Mouse (Mus musculus): ENCODE measurements around the gene Cldn14. TPM values are rescaled to one million over a fixed set of nuclear protein-coding genes. Genes with fewer than 3 reads are reported as not detected.

Cldn14 gene
- polyA plus RNA-seq, 1 experiment from 2014 or later, result 0.61 TPM

DNA sequence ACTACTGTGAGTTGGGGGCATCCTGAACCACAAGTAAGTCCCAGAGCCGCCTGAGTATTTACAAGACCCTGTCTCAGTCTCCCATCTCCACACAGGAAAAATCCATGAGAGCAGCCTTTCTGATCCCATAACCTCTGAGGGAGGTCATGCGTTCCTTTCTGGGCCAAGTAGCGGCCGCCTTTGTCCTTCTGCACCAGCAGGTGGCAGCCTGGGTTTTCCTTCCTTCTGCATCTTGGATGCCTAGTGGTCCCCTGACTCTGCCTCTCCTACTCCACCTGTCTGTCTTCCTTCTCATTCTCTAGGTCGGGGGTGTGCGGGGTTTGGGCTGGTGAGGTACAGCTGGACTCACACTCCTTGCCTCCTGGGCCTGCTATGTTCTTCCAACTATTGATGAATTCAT lies 105.6 kb downstream of the Cldn14 start:
- Histone ChIP-seq H3K27me3 (replicated peaks; ENCODE audit: control insufficient read depth, insufficient read depth, low read length) (no peaks in the 10 kb centered on the region), H3K9ac (ENCODE audit: low read depth, low read length) (no peak overlapping the region), H3K27ac (ENCODE audit: low read length) (no peak overlapping the region), H3K4me3 (ENCODE audit: low read length) (no peak overlapping the region), H3K4me2 (ENCODE audit: low read depth, low read length) (no peak overlapping the region), H3K9me3 (ENCODE audit: control insufficient read depth, low read length) (no peaks in the 10 kb centered on the region), H3K4me1 (ENCODE audit: control insufficient read depth, insufficient read depth, low read length) (peaks cover 3% of the 10 kb centered on the region; the same call in 1 of the 2 replicates), H3K36me3 (ENCODE audit: control insufficient read depth, insufficient read depth, low read length) (peaks cover 6% of the 10 kb centered on the region; the same call in 1 of the 2 replicates)
- WGBS, result 75% methylated on average over 6 of the region's 6 CpGs
- ATAC-seq, result no peak

DNA sequence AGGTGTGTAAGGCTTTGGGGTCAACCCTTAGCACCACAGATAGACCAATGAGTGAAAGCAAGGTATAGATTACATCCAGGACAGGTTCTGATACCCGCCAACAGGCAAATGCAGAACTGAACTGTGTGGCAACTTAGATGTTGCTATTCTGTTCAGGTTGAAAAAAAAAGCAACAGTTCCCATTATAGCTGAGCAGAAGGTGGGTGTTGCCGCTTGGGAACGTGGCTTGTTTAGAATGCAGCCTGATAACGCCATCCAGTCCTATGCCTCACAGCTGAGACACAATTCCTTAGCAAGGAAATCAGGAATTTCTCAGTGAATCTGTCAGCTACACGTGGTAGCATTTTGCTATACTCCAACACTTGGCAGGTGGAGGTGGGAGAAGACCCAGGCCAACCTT lies 115.4 kb downstream of the Cldn14 start:
- Histone ChIP-seq H3K27me3 (replicated peaks; ENCODE audit: control insufficient read depth, insufficient read depth, low read length) (no peaks in the 10 kb centered on the region), H3K4me2 (ENCODE audit: low read depth, low read length) (no peak overlapping the region), H3K4me1 (ENCODE audit: control insufficient read depth, insufficient read depth, low read length) (no peaks in the 10 kb centered on the region), H3K36me3 (ENCODE audit: control insufficient read depth, insufficient read depth, low read length) (peaks cover 6% of the 10 kb centered on the region), H3K9ac (ENCODE audit: low read depth, low read length) (no peak overlapping the region), H3K9me3 (ENCODE audit: control insufficient read depth, low read length) (no peaks in the 10 kb centered on the region), H3K27ac (ENCODE audit: low read length) (no peak overlapping the region), H3K4me3 (ENCODE audit: low read length) (no peak overlapping the region)
- 89% methylated on average over 5 of the region's 5 CpGs for WGBS
- ATAC-seq, result no peak

DNA sequence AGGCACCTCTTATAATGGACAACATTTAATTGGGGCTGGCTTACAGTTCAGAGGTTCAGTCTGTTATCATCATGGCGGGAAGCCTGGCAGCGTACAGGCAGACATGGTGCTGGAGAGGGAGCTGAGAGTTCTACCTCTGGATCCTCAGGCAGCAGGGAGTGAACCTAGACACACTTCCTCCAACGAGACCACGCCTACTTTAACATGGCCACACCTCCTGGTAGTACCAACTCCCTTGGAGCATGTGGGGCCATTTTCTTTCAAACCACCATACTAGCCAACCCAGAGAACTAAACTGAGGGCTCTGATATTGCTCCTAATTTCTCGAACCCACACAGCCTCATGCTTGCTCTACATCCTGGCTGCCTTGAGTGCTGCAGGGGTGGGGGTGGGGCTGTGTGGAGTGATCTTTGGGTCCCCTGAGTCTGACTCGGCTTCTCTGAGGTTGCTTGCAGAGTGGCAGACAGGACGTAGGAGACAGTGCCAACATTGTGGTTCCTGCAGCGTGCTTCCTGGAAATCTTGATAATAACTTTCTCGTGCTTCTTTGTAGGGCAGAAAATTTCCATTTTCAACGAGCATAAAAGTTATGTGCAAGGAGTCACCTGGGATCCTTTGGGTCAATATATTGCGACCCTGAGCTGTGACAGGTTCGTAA lies 117.6 kb downstream of the Cldn14 start:
- H3K4me2 ChIP-seq (ENCODE audit: low read depth, low read length), result no peak overlapping the region
- H3K9me3 ChIP-seq (ENCODE audit: control insufficient read depth, low read length), result no peaks in the 10 kb centered on the region
- no peak for ATAC-seq
- no peak overlapping the region for H3K27ac ChIP-seq (ENCODE audit: low read length)
- H3K27me3 ChIP-seq (replicated peaks; ENCODE audit: control insufficient read depth, insufficient read depth, low read length), result no peaks in the 10 kb centered on the region
- H3K36me3 ChIP-seq (ENCODE audit: control insufficient read depth, insufficient read depth, low read length), result peaks cover 6% of the 10 kb centered on the region
- no peak overlapping the region for H3K9ac ChIP-seq (ENCODE audit: low read depth, low read length)
- no peaks in the 10 kb centered on the region for H3K4me1 ChIP-seq (ENCODE audit: control insufficient read depth, insufficient read depth, low read length)
- H3K4me3 ChIP-seq (ENCODE audit: low read length), result no peak overlapping the region
- WGBS, result 89% methylated on average over 12 of the region's 12 CpGs

DNA sequence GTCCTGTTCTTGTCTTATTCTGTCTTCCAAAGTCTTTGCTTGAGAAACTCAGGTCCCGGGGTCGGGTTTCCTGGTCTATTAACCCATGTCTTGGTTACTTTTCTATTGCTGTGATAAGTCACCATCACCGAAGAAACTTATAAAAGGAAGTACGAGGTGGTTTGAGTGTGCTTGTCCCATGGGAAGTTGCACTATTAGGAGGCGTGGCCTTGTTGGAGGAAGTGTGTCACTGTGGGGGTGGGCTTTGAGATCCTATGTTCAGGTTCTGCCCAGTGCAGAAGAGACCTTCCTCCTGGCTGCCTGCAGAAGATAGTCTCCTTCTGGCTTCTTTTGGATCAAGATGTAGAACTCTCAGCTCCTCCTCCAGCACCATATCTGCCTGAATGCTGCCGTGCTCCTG lies 120.2 kb downstream of the Cldn14 start:
- H3K36me3 ChIP-seq (ENCODE audit: control insufficient read depth, insufficient read depth, low read length), result peaks cover 6% of the 10 kb centered on the region
- H3K27ac ChIP-seq (ENCODE audit: low read length), result no peak overlapping the region
- peaks cover 9% of the 10 kb centered on the region; the same call in 1 of the 2 replicates for H3K4me1 ChIP-seq (ENCODE audit: control insufficient read depth, insufficient read depth, low read length)
- H3K9me3 ChIP-seq (ENCODE audit: control insufficient read depth, low read length), result no peaks in the 10 kb centered on the region
- no peak overlapping the region for H3K9ac ChIP-seq (ENCODE audit: low read depth, low read length)
- WGBS, result 89% methylated on average over 6 of the region's 6 CpGs
- no peak overlapping the region for H3K4me2 ChIP-seq (ENCODE audit: low read depth, low read length)
- H3K4me3 ChIP-seq (ENCODE audit: low read length), result no peak overlapping the region
- H3K27me3 ChIP-seq (replicated peaks; ENCODE audit: control insufficient read depth, insufficient read depth, low read length), result no peaks in the 10 kb centered on the region
- no peak for ATAC-seq

DNA sequence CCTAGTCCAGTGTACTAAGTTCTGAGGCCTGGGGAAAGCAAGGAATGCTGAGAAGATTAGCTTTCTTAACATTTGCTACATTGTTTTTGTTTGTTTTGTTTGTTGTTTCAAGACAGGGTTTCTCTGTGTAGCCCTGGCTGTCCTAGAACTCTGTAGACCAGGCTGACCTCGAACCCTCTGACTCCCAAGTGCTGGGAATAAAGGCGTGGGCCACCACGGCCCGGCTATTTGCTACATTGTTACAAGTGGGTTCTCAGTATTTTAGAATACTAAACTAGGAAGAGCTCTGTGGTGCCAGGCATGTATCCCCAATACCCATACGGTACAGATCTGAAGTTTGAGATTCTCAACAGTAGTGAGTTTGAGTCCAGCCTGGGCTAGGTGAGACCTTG lies 123.9 kb downstream of the Cldn14 start:
- H3K27ac ChIP-seq (ENCODE audit: low read length), result no peak overlapping the region
- no peak for ATAC-seq
- H3K4me3 ChIP-seq (ENCODE audit: low read length), result peak overlapping the region; percentile 78
- peaks cover 9% of the 10 kb centered on the region; the same call in 1 of the 2 replicates for H3K4me1 ChIP-seq (ENCODE audit: control insufficient read depth, insufficient read depth, low read length)
- H3K36me3 ChIP-seq (ENCODE audit: control insufficient read depth, insufficient read depth, low read length), result no peaks in the 10 kb centered on the region
- no peaks in the 10 kb centered on the region for H3K9me3 ChIP-seq (ENCODE audit: control insufficient read depth, low read length)
- no peaks in the 10 kb centered on the region for H3K27me3 ChIP-seq (replicated peaks; ENCODE audit: control insufficient read depth, insufficient read depth, low read length)
- WGBS, result 47% methylated on average over 5 of the region's 5 CpGs
- H3K4me2 ChIP-seq (ENCODE audit: low read depth, low read length), result peak overlapping the region; percentile 74
- peak overlapping the region; percentile 79 for H3K9ac ChIP-seq (ENCODE audit: low read depth, low read length)

DNA sequence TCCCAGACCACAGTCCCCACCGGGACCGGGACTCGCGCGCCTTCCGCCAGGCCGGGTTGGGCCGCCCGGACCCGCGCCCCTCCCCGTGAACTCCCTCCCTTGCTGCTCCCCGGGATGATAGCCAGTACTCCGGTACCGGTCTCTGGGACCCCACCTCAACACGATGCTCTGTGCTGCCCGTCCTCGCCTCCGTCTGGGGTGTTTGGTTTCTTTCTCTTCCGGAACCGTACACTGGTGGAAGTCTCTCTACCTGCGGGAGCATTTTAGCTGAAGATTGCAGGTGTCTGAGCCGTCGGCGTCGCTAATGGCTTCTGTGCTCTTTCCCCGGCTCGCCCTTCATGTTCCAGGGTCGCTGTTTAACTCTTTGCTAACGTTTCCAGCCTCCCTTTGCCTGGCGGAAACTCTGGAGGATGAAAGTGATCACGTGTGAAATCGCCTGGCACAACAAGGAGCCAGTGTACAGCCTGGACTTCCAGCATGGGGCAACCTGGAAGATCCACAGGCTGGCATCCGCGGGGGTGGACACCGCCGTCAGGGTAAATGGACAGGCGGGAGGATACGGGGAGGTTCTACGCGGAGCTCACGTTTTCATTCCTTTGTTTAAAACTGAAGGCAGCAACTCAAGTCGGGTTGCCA lies 124.4 kb downstream of the Cldn14 start:
- Histone ChIP-seq H3K4me2 (ENCODE audit: low read depth, low read length) (peak overlapping the region; percentile 74), H3K9me3 (ENCODE audit: control insufficient read depth, low read length) (no peaks in the 10 kb centered on the region), H3K4me1 (ENCODE audit: control insufficient read depth, insufficient read depth, low read length) (peaks cover 9% of the 10 kb centered on the region; the same call in 1 of the 2 replicates), H3K27me3 (replicated peaks; ENCODE audit: control insufficient read depth, insufficient read depth, low read length) (no peaks in the 10 kb centered on the region), H3K9ac (ENCODE audit: low read depth, low read length) (peak overlapping the region; percentile 79), H3K27ac (ENCODE audit: low read length) (no peak overlapping the region), H3K4me3 (ENCODE audit: low read length) (peak overlapping the region; percentile 78), H3K36me3 (ENCODE audit: control insufficient read depth, insufficient read depth, low read length) (no peaks in the 10 kb centered on the region)
- under 1% methylated on average over 43 of the region's 43 CpGs for WGBS
- peak; percentile 25 for ATAC-seq

DNA sequence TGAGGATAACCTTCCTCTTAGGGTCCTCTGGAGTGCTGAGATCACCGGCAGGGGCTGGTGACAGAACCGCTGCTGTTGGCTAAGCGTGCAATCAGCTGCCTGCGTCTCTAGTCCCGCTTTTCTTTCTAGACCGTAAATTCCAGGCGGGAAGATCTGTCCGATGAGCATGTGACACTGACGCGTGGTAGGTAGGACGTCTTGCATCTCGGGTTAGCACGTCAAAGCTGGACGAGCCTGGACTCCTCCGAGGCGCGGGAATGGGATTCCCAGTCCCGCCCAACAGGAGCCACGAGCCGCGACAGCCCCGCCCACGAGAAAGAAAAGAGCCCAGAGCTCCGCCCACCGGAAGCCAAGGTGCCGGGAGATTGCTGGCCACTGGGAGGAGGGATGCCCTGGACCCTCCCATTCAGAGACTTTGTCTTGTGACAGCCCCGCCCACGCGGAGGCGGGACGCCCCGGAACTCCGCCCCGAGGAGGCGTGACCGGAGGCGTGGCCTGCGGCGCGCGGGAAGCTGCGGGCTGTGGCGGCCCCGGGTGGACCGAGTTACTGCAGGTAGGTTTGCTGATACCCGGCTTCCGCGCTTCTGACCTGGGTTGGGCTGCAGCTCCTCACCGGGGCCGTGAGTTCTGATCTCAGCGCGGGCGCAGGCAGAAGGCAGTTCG lies 125.1 kb downstream of the Cldn14 start, which contains the start of gene Chaf1b:
Gene Chaf1b, plus strand, starts transcription at position 479 of the 663 bp plus-strand sequence.
- Histone ChIP-seq H3K36me3 (ENCODE audit: control insufficient read depth, insufficient read depth, low read length) (no peaks in the 10 kb centered on the region), H3K27ac (ENCODE audit: low read length) (no peak within 1 kb of the TSS)

DNA sequence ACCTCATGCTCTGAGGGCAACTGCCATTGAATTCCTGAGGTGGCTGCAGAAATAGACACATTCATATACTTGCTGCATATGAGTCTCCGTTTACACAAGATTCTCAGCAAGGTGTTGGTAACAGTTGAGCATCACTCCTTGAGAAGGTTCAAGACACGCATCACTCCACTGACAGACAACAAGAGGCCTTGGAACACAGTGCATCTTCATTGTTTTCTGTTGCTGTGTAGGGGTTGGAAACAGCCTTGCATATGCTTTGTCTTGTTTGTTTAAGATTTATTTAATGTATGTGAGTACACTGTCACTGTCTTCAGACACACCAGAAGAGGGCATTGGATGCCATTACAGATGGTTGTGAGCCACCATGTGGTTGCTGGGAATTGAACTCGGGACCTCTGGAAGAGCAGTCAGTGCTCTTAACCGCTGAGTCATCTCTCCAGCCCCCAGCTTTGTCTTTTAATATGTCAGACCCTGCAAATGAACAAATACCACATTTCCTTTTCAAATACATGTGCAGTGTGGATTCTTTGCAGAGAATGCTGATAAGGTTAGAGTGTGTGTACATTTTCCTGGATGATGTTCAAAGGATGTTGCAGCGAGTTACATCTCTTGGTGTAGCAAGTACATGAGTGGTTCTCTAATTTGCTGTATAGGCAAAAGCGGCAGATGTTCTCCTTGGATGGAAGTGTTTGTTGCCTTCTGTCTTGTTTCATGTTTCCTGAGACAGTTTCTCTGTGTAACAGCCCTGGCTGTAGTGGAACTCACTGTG lies 130.8 kb downstream of the Cldn14 start:
- no peaks in the 10 kb centered on the region for H3K4me1 ChIP-seq (ENCODE audit: control insufficient read depth, insufficient read depth, low read length)
- no peak overlapping the region for H3K9ac ChIP-seq (ENCODE audit: low read depth, low read length)
- no peaks in the 10 kb centered on the region for H3K27me3 ChIP-seq (replicated peaks; ENCODE audit: control insufficient read depth, insufficient read depth, low read length)
- H3K4me3 ChIP-seq (ENCODE audit: low read length), result no peak overlapping the region
- no peaks in the 10 kb centered on the region for H3K9me3 ChIP-seq (ENCODE audit: control insufficient read depth, low read length)
- H3K36me3 ChIP-seq (ENCODE audit: control insufficient read depth, insufficient read depth, low read length), result peaks cover 3% of the 10 kb centered on the region; the same call in 1 of the 2 replicates
- H3K4me2 ChIP-seq (ENCODE audit: low read depth, low read length), result no peak overlapping the region
- H3K27ac ChIP-seq (ENCODE audit: low read length), result no peak overlapping the region
- WGBS, result 87% methylated on average over 6 of the region's 6 CpGs
- ATAC-seq, result no peak

More for the DNA sequence above, 125.1 kb downstream of the Cldn14 start, which contains the start of gene Chaf1b:
- H3K27me3 ChIP-seq (replicated peaks; ENCODE audit: control insufficient read depth, insufficient read depth, low read length), result no peaks in the 10 kb centered on the region
- H3K9ac ChIP-seq (ENCODE audit: low read depth, low read length), result peak within 1 kb of the TSS; percentile 79
- H3K4me3 ChIP-seq (ENCODE audit: low read length), result peak within 1 kb of the TSS; percentile 78
- WGBS, result under 1% methylated on average over 54 of the region's 54 CpGs
- H3K4me2 ChIP-seq (ENCODE audit: low read depth, low read length), result peak within 1 kb of the TSS; percentile 74
- H3K9me3 ChIP-seq (ENCODE audit: control insufficient read depth, low read length), result no peaks in the 10 kb centered on the region
- H3K4me1 ChIP-seq (ENCODE audit: control insufficient read depth, insufficient read depth, low read length), result peaks cover 9% of the 10 kb centered on the region; the same call in 1 of the 2 replicates
- ATAC-seq, result peak; percentile 91

DNA sequence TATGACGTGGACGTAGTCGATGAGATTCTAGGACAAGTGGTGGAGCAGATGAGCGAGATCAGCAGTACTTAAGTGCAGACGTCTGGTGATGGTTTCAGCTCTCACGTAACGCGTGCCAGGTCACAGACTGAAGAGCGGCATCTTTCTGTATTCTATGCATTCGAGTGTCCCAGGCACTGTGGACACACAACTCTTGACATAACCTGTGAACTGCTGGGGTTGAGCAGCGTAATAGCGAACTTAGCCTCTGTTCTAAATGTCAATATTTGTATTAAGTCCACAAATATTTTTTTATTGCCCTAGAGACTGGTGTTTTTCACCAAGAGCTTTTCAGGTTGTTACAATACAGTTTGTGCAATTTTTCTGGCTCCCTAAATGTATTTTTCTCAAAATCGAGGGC lies 133.8 kb downstream of the Cldn14 start:
- Histone ChIP-seq H3K36me3 (ENCODE audit: control insufficient read depth, insufficient read depth, low read length) (peaks cover 13% of the 10 kb centered on the region), H3K27ac (ENCODE audit: low read length) (no peak overlapping the region)

More for the DNA sequence above, 133.8 kb downstream of the Cldn14 start:
- H3K4me2 ChIP-seq (ENCODE audit: low read depth, low read length), result no peak overlapping the region
- H3K4me3 ChIP-seq (ENCODE audit: low read length), result no peak overlapping the region
- WGBS, result 78% methylated on average over 13 of the region's 13 CpGs
- no peaks in the 10 kb centered on the region for H3K9me3 ChIP-seq (ENCODE audit: control insufficient read depth, low read length)
- H3K27me3 ChIP-seq (replicated peaks; ENCODE audit: control insufficient read depth, insufficient read depth, low read length), result no peaks in the 10 kb centered on the region
- no peak overlapping the region for H3K9ac ChIP-seq (ENCODE audit: low read depth, low read length)
- no peak for ATAC-seq
- H3K4me1 ChIP-seq (ENCODE audit: control insufficient read depth, insufficient read depth, low read length), result no peaks in the 10 kb centered on the region

Measured in intestine, embryonic 16.5 days (tissue).